ENCODE assay signal across 12 mouse cellular contexts in the genomic region with DNA sequence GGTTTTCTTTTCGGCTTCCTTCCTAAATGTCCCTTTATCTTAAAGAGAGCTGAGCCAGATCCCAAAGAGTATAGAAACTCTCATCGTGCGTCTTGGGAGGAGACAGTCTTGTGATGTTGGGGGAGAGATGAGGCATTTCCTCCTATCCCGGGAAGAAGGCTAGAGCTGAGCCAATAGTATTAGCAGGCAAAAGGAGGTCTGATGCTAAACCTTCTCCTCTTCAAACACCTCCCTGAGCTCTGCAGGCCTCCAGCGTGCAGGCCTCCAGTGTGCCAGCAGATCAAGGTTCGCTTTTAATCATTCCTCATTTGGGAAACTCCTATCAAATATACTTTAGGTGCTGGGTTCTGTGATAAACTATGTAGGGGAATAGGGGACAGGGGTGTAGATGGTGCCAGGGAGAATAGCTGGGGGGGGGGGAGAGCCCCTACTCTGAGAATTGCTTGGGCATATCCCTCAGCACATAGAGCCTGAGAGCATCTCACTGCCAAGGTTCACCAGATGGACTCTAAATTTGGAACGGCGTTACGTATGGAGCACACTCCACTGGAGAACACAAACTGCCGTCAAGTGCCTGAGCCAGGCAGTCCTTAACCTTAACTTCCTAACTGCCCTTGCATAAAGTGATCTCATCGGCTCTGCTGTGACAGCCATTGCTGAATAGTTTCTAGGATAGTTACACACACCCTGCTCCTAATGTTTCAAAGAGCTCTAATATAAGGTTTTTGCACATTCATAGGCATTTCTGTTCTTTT.
DNase-seq lines count a peak whose midpoint lies in the region; ATAC-seq and TF ChIP-seq lines count a peak whose summit lies in the region.
"Had no signal": no experiment of that assay in that cellular context is flagged by ENCODE, and none has a peak within 500 bp of the region (broad histone marks: within the 10 kb centered on the region; RNA-seq: fewer than 3 reads in every experiment).

No protein-coding gene starts in this region.

- ATAC-seq in heart, embryonic 14.5 days (ENCODE audit: insufficient number of reproducible peaks, insufficient read depth, low FRiP score, low read depth): peak; percentile 54; the same call in 1 of the 2 replicates

- H3K4me3 ChIP-seq in cerebellum, adult 2 months (replicated peaks; ENCODE audit: insufficient read depth, low read depth, low read length): no peak overlapping the region
- no peak overlapping the region for H3K4me3 ChIP-seq in heart, embryonic 14.5 days (ENCODE audit: control insufficient read depth in 1 of 2, insufficient read depth in 1 of 2, low read depth in 1 of 2, low read length in 2 of 2)
- H3K4me3 ChIP-seq: embryonic facial prominence, embryonic 12.5 days; limb, embryonic 10.5 days; myocyte had no signal

- peak overlapping the region; percentile 91 for H3K27ac ChIP-seq in cerebellum, adult 2 months (ENCODE audit: insufficient read depth, low read length)
- H3K27ac ChIP-seq in heart, embryonic 14.5 days (replicated peaks in 1 of 2; ENCODE audit: control insufficient read depth in 1 of 2, insufficient read depth in 1 of 2, low read depth in 2 of 2, low read length in 2 of 2): peak overlapping the region in 1 of 2 experiments; percentile 24; a peak in 2 of 4 replicates
- H3K27ac ChIP-seq: embryonic facial prominence, embryonic 12.5 days; kidney, postnatal 0 days; limb, embryonic 10.5 days had no signal

- WGBS in cerebellum, adult 2 months: 16% methylated on average over 11 of the region's 11 CpGs
- WGBS in heart, embryonic 14.5 days: 43% methylated on average over 11 of the region's 11 CpGs

- H3K27me3 ChIP-seq in cerebellum, adult 2 months (ENCODE audit: control insufficient read depth, insufficient read depth, low read length): no peaks in the 10 kb centered on the region
- H3K27me3 ChIP-seq in heart, embryonic 14.5 days (ENCODE audit: control insufficient read depth, insufficient read depth, low read length): no peaks in the 10 kb centered on the region
- H3K27me3 ChIP-seq: embryonic facial prominence, embryonic 12.5 days had no signal

- H3K4me1 ChIP-seq in cerebellum, adult 2 months (ENCODE audit: control insufficient read depth, insufficient read depth, low read length): peaks cover 44% of the 10 kb centered on the region
- peaks cover 3 to 12% of the 10 kb centered on the region in 2 experiments for H3K4me1 ChIP-seq in heart, embryonic 14.5 days (ENCODE audit: control insufficient read depth in 2 of 2, insufficient read depth in 2 of 2, low read length in 2 of 2)

- H3K9ac ChIP-seq in heart, embryonic 14.5 days (ENCODE audit: low read length): 0 out of 2 replicates have a peak overlapping the region, but pooled peaks have one; percentile 21
- H3K9ac ChIP-seq: embryonic facial prominence, embryonic 12.5 days had no signal

- intact Hi-C loops in heart, postnatal 25 days (cut with DNase I): no loop called here

- peak overlapping the region; percentile 8; the same call in 1 of the 2 replicates for H3K4me2 ChIP-seq in heart, embryonic 14.5 days (ENCODE audit: low read length)
- H3K4me2 ChIP-seq: embryonic facial prominence, embryonic 12.5 days had no signal

- no peaks in the 10 kb centered on the region for H3K9me3 ChIP-seq in heart, embryonic 14.5 days (ENCODE audit: control insufficient read depth, low read length)
- H3K9me3 ChIP-seq: embryonic facial prominence, embryonic 12.5 days; limb, embryonic 10.5 days had no signal

- H3K36me3 ChIP-seq in heart, embryonic 14.5 days (ENCODE audit: control insufficient read depth, insufficient read depth, low read length): no peaks in the 10 kb centered on the region
- H3K36me3 ChIP-seq: embryonic facial prominence, embryonic 12.5 days; limb, embryonic 10.5 days had no signal

- DNase-seq in heart, adult 11 months: peak; percentile 90
- no peak for DNase-seq in heart, postnatal 25 days (ENCODE audit: low spot score)
- peak; percentile 60 for DNase-seq in brain, embryonic 14.5 days (ENCODE audit: low read depth)
- peak; percentile 79 to 94 for DNase-seq in cerebellum, adult 2 months
- DNase-seq in natural killer cell, adult 2 months (ENCODE audit: low spot score in 2 of 2): no peak
- DNase-seq in left cerebral cortex, adult 9 months (ENCODE audit: low spot score in 2 of 2): no peak
- no peak for DNase-seq in frontal cortex, postnatal 36 days (ENCODE audit: low spot score in 2 of 2)

- TF ChIP-seq CTCF in brain, embryonic 14.5 days (IDR thresholded peaks at IDR 0.05; ENCODE audit: borderline replicate concordance, extremely low read depth, insufficient read depth, insufficient read length): no peak
- TF ChIP-seq CTCF in cerebellum, adult 2 months (IDR thresholded peaks at IDR 0.05; ENCODE audit: borderline replicate concordance, insufficient read depth, low read depth, low read length): no peak

- TF ChIP-seq POLR2A in brain, embryonic 14.5 days (IDR thresholded peaks at IDR 0.05; ENCODE audit: borderline replicate concordance, extremely low read depth, insufficient read depth, insufficient read length, poor library complexity, severe bottlenecking): no peak
- no peak for TF ChIP-seq POLR2A in cerebellum, adult 2 months (IDR thresholded peaks at IDR 0.05; ENCODE audit: borderline replicate concordance, insufficient read depth, low read length)

Comparison
In these comparisons a context has a peak if more than half of its experiments do, and no peak if none do; other contexts are left out.
1. DNase-seq: peak in heart, adult 11 months (single experiment), brain, embryonic 14.5 days (single experiment) and cerebellum, adult 2 months (2 of 2); none in heart, postnatal 25 days (single experiment), natural killer cell, adult 2 months (0 of 2), left cerebral cortex, adult 9 months (0 of 2) and frontal cortex, postnatal 36 days (0 of 2).